Mouse (Mus musculus) adipocyte (in vitro differentiated cells): Measurements from ENCODE around the gene Rap1gap.

ENCODE experiments used
- DNase-seq: peaks from one replicate; pipeline ENCODE4 v3.0.0-alpha.2; 2016; ENCODE audit warnings: low spot score

The Rap1gap gene

DNA sequence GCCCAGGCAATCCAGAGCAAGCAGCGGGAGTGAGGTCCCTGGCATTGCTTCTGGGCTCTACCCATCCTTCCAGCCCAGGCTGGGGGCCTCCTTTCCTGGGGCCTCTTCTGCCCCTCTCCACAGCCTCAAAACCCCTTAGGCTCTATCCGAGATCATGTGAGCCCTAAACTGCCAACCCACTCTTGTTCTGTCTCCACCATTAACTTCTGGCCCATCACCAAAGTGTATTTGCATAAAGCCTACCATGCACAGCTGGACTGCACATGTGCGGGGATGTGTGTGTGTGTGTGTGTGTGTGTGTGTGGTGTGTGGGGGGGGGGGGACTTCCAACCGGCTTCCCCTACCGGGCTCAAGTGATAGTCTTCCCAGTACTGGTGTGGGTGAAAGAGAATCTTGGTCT, 109.5 kb downstream of the Rap1gap start:
- no peak for DNase-seq

GRCm38 (mm10) chr4:137774505-137774904, 110.0 kb downstream of the Rap1gap start:
- DNase-seq, result no peak

GRCm38 (mm10) chr4:137777866-137778265, 113.3 kb downstream of the Rap1gap start:
- DNase-seq, result no peak

GRCm38 (mm10) chr4:137778397-137779184, 114.1 kb downstream of the Rap1gap start:
- DNase-seq, result no peak
